In genomic region chr3:154691897-154692571, GRCm38 (mm10) we compare ENCODE assay signal across 8 mouse cellular contexts. TPM values are rescaled to one million over a fixed set of nuclear protein-coding genes. Genes with fewer than 3 reads are reported as not detected.
DNase-seq lines count a peak whose midpoint lies in the region; ATAC-seq and TF ChIP-seq lines count a peak whose summit lies in the region.

No protein-coding gene starts in this region.

- H3K9ac ChIP-seq in forebrain, embryonic 11.5 days (ENCODE audit: low read length), result no peak overlapping the region
- no peak overlapping the region for H3K9ac ChIP-seq in embryonic facial prominence, embryonic 14.5 days (ENCODE audit: low read depth, low read length)
- H3K9ac ChIP-seq in heart, embryonic 14.5 days (ENCODE audit: low read length), result no peak overlapping the region
- no peak overlapping the region for H3K9ac ChIP-seq in kidney, postnatal 0 days (ENCODE audit: low read depth, low read length)
- H3K9ac ChIP-seq in limb, embryonic 13.5 days, result no peak overlapping the region
- no peak overlapping the region for H3K9ac ChIP-seq in midbrain, embryonic 16.5 days (ENCODE audit: low read depth, low read length)

- no peak overlapping the region for H3K4me3 ChIP-seq in forebrain, embryonic 11.5 days (ENCODE audit: low read depth, low read length)
- no peak overlapping the region for H3K4me3 ChIP-seq in forebrain, embryonic 10.5 days
- H3K4me3 ChIP-seq in embryonic facial prominence, embryonic 14.5 days (ENCODE audit: low read depth, low read length), result no peak overlapping the region
- H3K4me3 ChIP-seq in heart, embryonic 14.5 days (ENCODE audit: control insufficient read depth in 1 of 2, insufficient read depth in 1 of 2, low read depth in 1 of 2, low read length in 2 of 2), result no peak overlapping the region
- no peak overlapping the region for H3K4me3 ChIP-seq in kidney, postnatal 0 days (replicated peaks; ENCODE audit: low read depth, low read length)
- H3K4me3 ChIP-seq in limb, embryonic 13.5 days, result no peak overlapping the region
- no peak overlapping the region for H3K4me3 ChIP-seq in midbrain, embryonic 16.5 days (ENCODE audit: low read depth, low read length)

- no peak for TF ChIP-seq CTCF in kidney, postnatal 0 days (IDR thresholded peaks at IDR 0.05; ENCODE audit: low read depth)

- 67% methylated on average over 14 of the region's 14 CpGs for WGBS in forebrain, embryonic 11.5 days
- WGBS in forebrain, embryonic 10.5 days, result 69% methylated on average over 14 of the region's 14 CpGs
- 41% methylated on average over 14 of the region's 14 CpGs for WGBS in embryonic facial prominence, embryonic 14.5 days
- WGBS in heart, embryonic 14.5 days, result 45% methylated on average over 14 of the region's 14 CpGs
- 32% methylated on average over 14 of the region's 14 CpGs for WGBS in kidney, postnatal 0 days
- 41% methylated on average over 14 of the region's 14 CpGs for WGBS in limb, embryonic 13.5 days
- 56% methylated on average over 14 of the region's 14 CpGs for WGBS in midbrain, embryonic 16.5 days

- H3K27ac ChIP-seq in forebrain, embryonic 11.5 days (ENCODE audit: low read depth, low read length), result no peak overlapping the region
- no peak overlapping the region for H3K27ac ChIP-seq in forebrain, embryonic 10.5 days
- H3K27ac ChIP-seq in embryonic facial prominence, embryonic 14.5 days (replicated peaks; ENCODE audit: low read depth, low read length), result no peak overlapping the region
- H3K27ac ChIP-seq in heart, embryonic 14.5 days (replicated peaks in 1 of 2; ENCODE audit: control insufficient read depth in 1 of 2, insufficient read depth in 1 of 2, low read depth in 2 of 2, low read length in 2 of 2), result peak overlapping the region in 1 of 2 experiments; percentile 32; a peak in 2 of 4 replicates
- no peak overlapping the region for H3K27ac ChIP-seq in kidney, postnatal 0 days
- no peak overlapping the region for H3K27ac ChIP-seq in limb, embryonic 13.5 days
- peak overlapping the region; percentile 15; the same call in 1 of the 2 replicates for H3K27ac ChIP-seq in midbrain, embryonic 16.5 days (ENCODE audit: low read length)

- no peak for DNase-seq in forebrain, embryonic 11.5 days (ENCODE audit: low spot score)
- DNase-seq in forebrain, embryonic 10.5 days (ENCODE audit: extremely low spot score, low spot score), result no peak
- peak; percentile 93 for DNase-seq in embryonic facial prominence, embryonic 14.5 days (ENCODE audit: low spot score)
- peak; percentile 87 for DNase-seq in kidney, postnatal 0 days (ENCODE audit: low spot score)

- no peaks in the 10 kb centered on the region for H3K9me3 ChIP-seq in forebrain, embryonic 11.5 days (ENCODE audit: control insufficient read depth, low read length)
- no peaks in the 10 kb centered on the region for H3K9me3 ChIP-seq in forebrain, embryonic 10.5 days
- H3K9me3 ChIP-seq in embryonic facial prominence, embryonic 14.5 days (ENCODE audit: control insufficient read depth, low read length), result no peaks in the 10 kb centered on the region
- H3K9me3 ChIP-seq in heart, embryonic 14.5 days (ENCODE audit: control insufficient read depth, low read length), result no peaks in the 10 kb centered on the region
- H3K9me3 ChIP-seq in kidney, postnatal 0 days (replicated peaks; ENCODE audit: low read length), result no peaks in the 10 kb centered on the region
- no peaks in the 10 kb centered on the region for H3K9me3 ChIP-seq in limb, embryonic 13.5 days
- H3K9me3 ChIP-seq in midbrain, embryonic 16.5 days (replicated peaks; ENCODE audit: control insufficient read depth, low read length, poor library complexity, severe bottlenecking), result no peaks in the 10 kb centered on the region

- H3K27me3 ChIP-seq in forebrain, embryonic 11.5 days (ENCODE audit: control insufficient read depth, insufficient read depth, low read length), result no peaks in the 10 kb centered on the region
- no peaks in the 10 kb centered on the region for H3K27me3 ChIP-seq in forebrain, embryonic 10.5 days (ENCODE audit: poor library complexity, severe bottlenecking)
- 0 out of 2 replicates have a peak, but pooled peaks cover 4% of the 10 kb centered on the region for H3K27me3 ChIP-seq in embryonic facial prominence, embryonic 14.5 days (replicated peaks; ENCODE audit: control insufficient read depth, insufficient read depth, low read length)
- no peaks in the 10 kb centered on the region for H3K27me3 ChIP-seq in heart, embryonic 14.5 days (ENCODE audit: control insufficient read depth, insufficient read depth, low read length)
- no peaks in the 10 kb centered on the region for H3K27me3 ChIP-seq in kidney, postnatal 0 days (ENCODE audit: insufficient read depth, low read length)
- H3K27me3 ChIP-seq in limb, embryonic 13.5 days, result no peaks in the 10 kb centered on the region
- H3K27me3 ChIP-seq in midbrain, embryonic 16.5 days (ENCODE audit: control insufficient read depth, insufficient read depth, low read depth, low read length), result no peaks in the 10 kb centered on the region

- no peaks in the 10 kb centered on the region for H3K36me3 ChIP-seq in forebrain, embryonic 11.5 days (ENCODE audit: control insufficient read depth, insufficient read depth, low read length)
- no peaks in the 10 kb centered on the region for H3K36me3 ChIP-seq in forebrain, embryonic 10.5 days (replicated peaks)
- no peaks in the 10 kb centered on the region for H3K36me3 ChIP-seq in embryonic facial prominence, embryonic 14.5 days (ENCODE audit: control insufficient read depth, insufficient read depth, low read length)
- no peaks in the 10 kb centered on the region for H3K36me3 ChIP-seq in heart, embryonic 14.5 days (ENCODE audit: control insufficient read depth, insufficient read depth, low read length)
- no peaks in the 10 kb centered on the region for H3K36me3 ChIP-seq in kidney, postnatal 0 days (ENCODE audit: insufficient read depth, low read length)
- no peaks in the 10 kb centered on the region for H3K36me3 ChIP-seq in limb, embryonic 13.5 days
- H3K36me3 ChIP-seq in midbrain, embryonic 16.5 days (ENCODE audit: control insufficient read depth, insufficient read depth, low read length), result no peaks in the 10 kb centered on the region

- peak; percentile 25; the same call in 1 of the 2 replicates for ATAC-seq in forebrain, embryonic 11.5 days (replicated peaks; ENCODE audit: low FRiP score)
- ATAC-seq in embryonic facial prominence, embryonic 14.5 days (ENCODE audit: low read depth), result peak; percentile 88
- ATAC-seq in heart, embryonic 14.5 days (ENCODE audit: insufficient number of reproducible peaks, insufficient read depth, low FRiP score, low read depth), result peak; percentile 86
- peak; percentile 84; the same call in 1 of the 2 replicates for ATAC-seq in kidney, postnatal 0 days (replicated peaks; ENCODE audit: low FRiP score, low read depth)
- ATAC-seq in limb, embryonic 13.5 days (ENCODE audit: low FRiP score, low read depth), result peak; percentile 77; the same call in 1 of the 2 replicates
- ATAC-seq in midbrain, embryonic 16.5 days, result peak; percentile 89
- no peak for ATAC-seq in megakaryocyte-erythroid progenitor cell, adult 5-6 weeks (replicated peaks; ENCODE audit: low FRiP score, low TSS enrichment, poor library complexity, severe bottlenecking)

- no peaks in the 10 kb centered on the region for H3K4me1 ChIP-seq in forebrain, embryonic 11.5 days (replicated peaks; ENCODE audit: control insufficient read depth, insufficient read depth, low read length)
- H3K4me1 ChIP-seq in forebrain, embryonic 10.5 days, result peaks cover 10% of the 10 kb centered on the region
- H3K4me1 ChIP-seq in embryonic facial prominence, embryonic 14.5 days (ENCODE audit: control insufficient read depth, insufficient read depth, low read length), result peaks cover 6% of the 10 kb centered on the region; the same call in 1 of the 2 replicates
- peaks cover 9 to 10% of the 10 kb centered on the region in 2 experiments for H3K4me1 ChIP-seq in heart, embryonic 14.5 days (ENCODE audit: control insufficient read depth in 2 of 2, insufficient read depth in 2 of 2, low read length in 2 of 2)
- H3K4me1 ChIP-seq in kidney, postnatal 0 days (replicated peaks; ENCODE audit: insufficient read depth, low read length), result no peaks in the 10 kb centered on the region
- peaks cover 23% of the 10 kb centered on the region for H3K4me1 ChIP-seq in limb, embryonic 13.5 days
- H3K4me1 ChIP-seq in midbrain, embryonic 16.5 days (ENCODE audit: control insufficient read depth, insufficient read depth, low read length), result peaks cover 5% of the 10 kb centered on the region; the same call in 1 of the 2 replicates

- H3K4me2 ChIP-seq in forebrain, embryonic 11.5 days (ENCODE audit: low read depth, low read length, severe bottlenecking), result no peak overlapping the region
- H3K4me2 ChIP-seq in embryonic facial prominence, embryonic 14.5 days (ENCODE audit: low read depth, low read length), result peak overlapping the region; percentile 36
- peak overlapping the region; percentile 22 for H3K4me2 ChIP-seq in heart, embryonic 14.5 days (ENCODE audit: low read length)
- peak overlapping the region; percentile 6; the same call in 1 of the 2 replicates for H3K4me2 ChIP-seq in kidney, postnatal 0 days (ENCODE audit: low read length)
- peak overlapping the region; percentile 36 for H3K4me2 ChIP-seq in limb, embryonic 13.5 days (replicated peaks)
- peak overlapping the region; percentile 5; the same call in 1 of the 2 replicates for H3K4me2 ChIP-seq in midbrain, embryonic 16.5 days (ENCODE audit: low read length)

RNA-seq across cellular contexts. Expression of gene Erich3, which starts 28.4 kb away (rescaled TPM):
- polyA plus RNA-seq in forebrain, embryonic 11.5 days (2014; fragmentation: Nextera tagmentation; extraction: Ambion mirVana), result 0.39 and 0.47 TPM in 2 replicates
- 0.14 and 0.15 TPM in 2 replicates for polyA plus RNA-seq in forebrain, embryonic 10.5 days (2016; fragmentation: Nextera tagmentation; extraction: Ambion mirVana)
- 0.46 and 0.58 TPM in 2 replicates for polyA plus RNA-seq in embryonic facial prominence, embryonic 14.5 days (2014; fragmentation: Nextera tagmentation; extraction: Ambion mirVana)
- polyA plus RNA-seq in heart, embryonic 14.5 days (2014; fragmentation: Nextera tagmentation; extraction: Ambion mirVana), result 0.23 and 0.39 TPM in 2 replicates
- not detected in 2 replicates for polyA plus RNA-seq in kidney, postnatal 0 days (2015; fragmentation: Nextera tagmentation; extraction: Ambion mirVana)
- polyA plus RNA-seq in limb, embryonic 13.5 days (2015; fragmentation: Nextera tagmentation; extraction: Ambion mirVana), result 0.14 and 0.20 TPM in 2 replicates
- 2.8 and 3.3 TPM in 2 replicates for polyA plus RNA-seq in midbrain, embryonic 16.5 days (2015; fragmentation: Nextera tagmentation; extraction: Ambion mirVana)
- total RNA-seq in megakaryocyte-erythroid progenitor cell, adult 5-6 weeks (2014; fragmentation: Nextera tagmentation), result not detected in 2 replicates
- total RNA-seq in megakaryocyte-erythroid progenitor cell, adult 5-6 weeks (2017), result not detected in 2 replicates

Comparison
In these comparisons a context has a peak if more than half of its experiments do, and no peak if none do; other contexts are left out.
1. DNase-seq: peak in embryonic facial prominence, embryonic 14.5 days (single experiment) and kidney, postnatal 0 days (single experiment); none in forebrain, embryonic 11.5 days (single experiment) and forebrain, embryonic 10.5 days (single experiment).